Mouse (Mus musculus) cortical plate, adult 2 months (tissue): ENCODE data around the gene Gpat3.

Experiments
- CTCF ChIP-seq: fragments of 200-500 bp; IDR thresholded peaks from 2 replicates; pipeline ENCODE4 v1.5.1; 2011; ENCODE audit warnings: mild to moderate bottlenecking, control low read depth, low read length; ENCODE audit not compliant: insufficient read depth; ENCODE audit errors: extremely low read depth
- POLR2A ChIP-seq: fragments of 200-500 bp; IDR thresholded peaks from 2 replicates; pipeline ENCODE4 v1.6.1; 2011; ENCODE audit warnings: mild to moderate bottlenecking, low read length, control low read depth; ENCODE audit not compliant: insufficient read depth; ENCODE audit errors: extremely low read depth

DNA sequence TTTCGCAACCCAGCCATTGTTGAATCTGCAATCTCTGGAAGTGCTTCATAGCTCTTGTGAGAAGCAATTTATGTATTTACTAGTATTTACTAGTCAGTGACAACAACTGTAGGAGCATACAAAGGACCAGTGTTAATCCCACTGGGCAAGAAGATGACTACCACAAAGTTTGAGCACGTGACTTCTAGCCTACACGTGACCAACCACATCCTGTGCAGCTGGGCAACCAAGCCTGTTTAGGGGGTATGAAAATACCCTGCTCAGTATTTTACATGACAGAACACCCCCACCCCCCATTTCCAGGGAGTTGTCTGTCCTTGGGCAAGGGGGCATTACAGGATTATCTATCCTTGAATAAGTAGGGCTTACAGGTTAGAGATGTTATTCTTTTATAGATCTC lies 11.0 kb downstream of the Gpat3 start:
- TF ChIP-seq CTCF: no peak
- TF ChIP-seq POLR2A: no peak
